Mouse (Mus musculus) brain, adult 2 months (tissue): ENCODE measurements around the gene Narfl.

Experiments used
- DNase-seq: peaks from one replicate; pipeline ENCODE4 v3.0.0; 2011; ENCODE audit warnings: low read depth, low spot score

Narfl gene

DNA sequence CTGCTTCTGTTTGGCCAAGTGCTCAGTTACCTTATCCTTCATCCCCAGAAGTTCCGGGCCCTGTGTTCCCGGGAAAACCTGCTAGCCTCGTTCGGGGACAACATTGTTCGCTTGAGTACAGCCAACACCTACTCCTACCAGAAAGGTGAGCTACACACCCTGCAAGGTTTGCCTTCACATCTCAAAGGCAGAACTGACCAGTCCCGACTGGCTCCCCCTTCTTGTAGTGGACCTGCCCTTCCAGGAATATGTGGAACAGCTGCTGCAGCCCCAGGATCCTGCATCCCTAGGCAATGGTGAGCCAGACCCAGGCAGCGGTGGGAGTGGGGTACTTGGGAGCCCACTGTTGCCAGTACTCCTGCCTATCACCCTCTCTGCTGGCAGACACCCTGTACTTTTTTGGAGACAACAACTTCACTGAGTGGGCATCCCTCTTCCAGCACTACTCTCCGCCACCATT, 56.0 kb downstream of the Narfl start:
- no peak for DNase-seq

DNA sequence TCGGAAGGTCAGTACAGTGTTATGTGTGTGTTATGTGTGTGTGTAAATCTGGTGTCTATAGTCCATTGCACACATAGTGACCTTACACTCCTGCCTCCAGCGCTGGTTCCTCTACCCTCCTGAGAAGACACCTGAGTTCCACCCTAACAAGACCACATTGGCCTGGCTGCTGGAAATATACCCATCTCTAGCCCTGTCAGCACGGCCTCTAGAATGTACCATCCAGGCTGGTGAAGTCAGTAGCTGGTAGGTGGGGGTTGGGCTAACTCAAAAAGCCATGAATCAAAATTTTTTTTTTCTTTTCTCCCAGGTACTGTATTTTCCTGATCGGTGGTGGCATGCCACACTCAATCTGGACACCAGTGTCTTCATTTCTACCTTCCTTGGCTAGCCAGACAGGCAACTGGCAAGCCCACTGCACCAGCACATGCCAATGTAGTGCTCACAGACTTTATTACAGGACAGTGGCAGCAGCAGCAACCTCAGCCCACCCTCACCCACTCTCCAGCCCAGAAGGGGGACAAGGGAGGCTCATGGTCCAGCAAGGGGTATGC, 56.7 kb downstream of the Narfl start:
- no peak for DNase-seq

DNA sequence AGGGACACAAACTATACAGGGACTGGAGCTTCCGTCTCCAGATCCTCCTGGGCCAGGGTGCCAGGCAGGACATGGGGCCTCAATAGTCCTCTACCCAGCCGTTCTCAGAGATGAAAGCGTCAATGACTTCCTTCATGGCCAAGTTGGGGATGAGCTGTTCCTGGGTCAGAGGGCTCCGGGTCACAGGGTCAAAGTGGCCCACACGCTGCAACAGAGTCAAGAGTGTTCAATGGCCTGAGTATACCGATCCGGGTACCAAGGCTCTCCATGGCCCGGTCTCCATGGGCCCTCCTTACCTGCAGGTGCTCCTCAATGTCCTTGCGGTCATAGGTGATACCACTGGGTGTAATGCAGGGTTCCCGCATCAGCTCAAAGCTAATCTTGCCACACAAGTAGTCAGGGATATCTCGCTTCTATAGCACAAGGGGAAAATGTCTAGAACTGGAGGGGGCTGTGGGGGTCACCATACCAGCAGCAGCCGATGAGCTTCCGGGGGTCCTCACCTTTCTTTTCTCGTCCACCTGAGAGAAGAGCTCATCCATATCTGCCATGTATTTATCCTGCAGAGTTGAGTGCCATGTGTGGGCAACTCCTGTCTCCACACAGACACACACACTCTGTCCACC, 57.3 kb downstream of the Narfl start:
- DNase-seq = no peak

DNA sequence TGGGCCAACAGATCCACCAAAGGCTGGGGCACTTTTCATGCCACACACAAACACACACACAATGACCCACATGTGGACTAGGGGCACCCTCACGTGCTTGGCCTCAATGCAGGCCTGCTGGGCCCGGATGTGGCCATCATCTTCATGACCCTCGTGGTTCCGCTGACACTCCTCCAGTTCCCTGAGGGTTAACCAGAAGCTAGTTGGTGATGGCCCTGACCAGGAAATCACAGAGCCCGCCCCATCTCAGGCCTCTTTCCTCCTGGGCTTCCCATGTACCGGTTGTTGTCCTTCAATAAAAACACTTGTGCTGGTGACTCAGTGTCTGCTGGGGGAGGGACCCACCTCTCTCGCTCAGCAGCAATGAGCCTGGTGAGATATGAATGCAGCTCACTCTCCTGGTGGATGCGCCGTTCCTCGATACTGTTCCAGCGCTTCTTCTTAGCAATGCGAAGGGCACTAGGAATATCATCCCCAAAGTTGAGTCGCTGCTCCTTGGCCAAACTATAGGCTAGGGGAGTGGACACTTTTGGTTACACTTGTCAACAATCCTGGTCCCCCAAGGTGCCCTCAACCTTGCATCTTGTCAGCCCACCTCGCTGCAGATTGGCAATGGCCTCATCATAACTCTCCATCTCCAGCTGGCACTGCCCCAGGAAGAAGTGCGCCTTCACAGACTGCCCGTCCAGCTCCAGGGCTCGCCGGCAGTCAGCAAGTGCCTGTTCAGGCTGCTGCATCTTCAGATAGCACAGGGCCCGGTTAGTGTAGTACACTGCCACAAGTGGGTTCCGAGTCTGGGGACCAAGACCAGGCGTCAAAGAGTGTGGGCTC, 58.1 kb downstream of the Narfl start:
- no peak for DNase-seq

DNA sequence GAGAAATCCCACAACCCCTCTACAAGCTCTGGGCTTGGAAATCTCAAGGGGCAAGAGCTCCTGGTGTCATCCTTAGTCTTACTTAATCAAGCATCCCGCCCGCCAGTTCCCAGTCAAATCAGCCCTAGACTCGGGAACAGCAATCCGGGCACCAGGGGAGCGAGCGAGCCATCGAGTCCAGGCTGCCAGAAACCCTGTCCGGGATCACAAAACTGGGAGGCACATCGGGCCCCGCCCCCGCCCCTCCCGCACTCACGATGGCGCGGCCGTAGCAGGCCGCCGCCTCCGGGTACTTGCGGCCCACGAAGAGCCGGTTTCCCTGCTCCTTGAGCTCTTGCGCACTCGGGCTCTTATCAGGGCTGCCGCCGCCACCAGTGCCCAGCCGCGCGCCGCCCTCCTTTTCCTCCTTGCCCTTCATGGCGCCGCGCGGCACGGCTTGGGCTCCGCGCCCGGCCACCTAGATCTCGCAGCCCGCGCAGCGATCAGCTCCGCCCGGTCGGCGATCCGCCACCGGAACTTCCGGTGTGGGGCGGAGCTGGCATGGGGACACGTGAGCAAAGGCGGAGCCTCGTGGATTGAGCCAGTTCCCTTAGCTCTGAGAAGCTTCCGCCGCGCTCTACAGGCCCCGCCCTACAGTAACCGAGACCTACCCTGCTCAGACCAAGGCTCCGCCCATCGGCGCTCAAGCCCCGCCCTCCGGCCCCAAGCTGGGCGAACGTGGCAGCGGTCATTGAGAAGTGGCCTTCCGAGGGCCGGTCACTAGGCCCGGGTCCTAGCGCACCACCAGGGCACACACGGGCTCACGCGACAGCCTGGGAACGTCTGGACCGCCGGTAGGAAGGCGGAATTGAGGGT, 59.1 kb downstream of the Narfl start:
- peak; percentile 100 for DNase-seq
